Mouse (Mus musculus): ENCODE data around the gene Olfr812.

DNA sequence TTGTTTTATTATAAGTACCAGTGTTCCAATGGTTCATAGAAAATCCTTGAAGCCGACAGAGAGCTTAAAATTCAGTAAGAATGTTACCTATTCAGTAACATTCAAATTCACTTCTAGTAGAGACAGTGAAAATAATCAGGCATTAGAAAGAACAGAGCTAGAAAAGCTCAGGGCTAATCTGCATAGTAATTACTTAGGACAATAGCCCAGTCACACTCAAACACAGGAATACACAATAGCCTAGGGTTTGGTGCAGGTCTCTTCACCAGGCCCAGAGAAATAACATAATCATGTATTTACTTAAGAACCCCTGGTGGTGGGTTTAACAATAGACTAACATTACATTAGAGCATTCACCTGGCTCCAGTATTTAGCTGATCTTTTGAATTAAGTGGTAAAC lies 1.4 kb upstream of the Olfr812 start:
- TF ChIP-seq CTCF (IDR thresholded peaks at IDR 0.05; ENCODE audit: low read depth, low read length) (no peak), POLR2A (IDR thresholded peaks at IDR 0.05; ENCODE audit: insufficient read depth, low read length) (no peak), EP300 (IDR thresholded peaks at IDR 0.05; ENCODE audit: insufficient read depth, low read depth, low read length) (no peak)

All from ES-Bruce4 (cell line).